Mouse (Mus musculus) kidney, postnatal 4 days (tissue): Measurements from ENCODE around the gene Kctd14.

Experiments
- DNase-seq, 2 experiments: peaks; one replicate each; pipeline ENCODE4 v3.0.0; 2021; ENCODE audit warnings: mixed read lengths in 2 of 2

The Kctd14 gene

GRCm38 (mm10) chr7:97446171-97446925, 4.8 kb upstream of the Kctd14 start:
- DNase-seq = peak; percentile 79 to 87

- no peak for DNase-seq
These were observed 4.0 kb upstream of the Kctd14 start for GRCm38 (mm10) chr7:97447050-97447531.

GRCm38 (mm10) chr7:97452196-97452595, 1.1 kb downstream of the Kctd14 start:
- DNase-seq = no peak

- peak; percentile 42 to 63 for DNase-seq
These were observed 2.2 kb downstream of the Kctd14 start for GRCm38 (mm10) chr7:97453141-97453921.

- DNase-seq = no peak
These were observed 3.7 kb downstream of the Kctd14 start for GRCm38 (mm10) chr7:97454795-97455194.

GRCm38 (mm10) chr7:97455577-97455976, 4.5 kb downstream of the Kctd14 start:
- DNase-seq = no peak

GRCm38 (mm10) chr7:97473001-97473400, 21.9 kb downstream of the Kctd14 start:
- no peak for DNase-seq

- no peak for DNase-seq
These were observed 28.2 kb downstream of the Kctd14 start for GRCm38 (mm10) chr7:97479349-97479748.

- DNase-seq = no peak
These were observed 29.2 kb downstream of the Kctd14 start for GRCm38 (mm10) chr7:97480290-97480689.

- DNase-seq = peak; percentile 92 to 94
These were observed 29.8 kb downstream of the Kctd14 start, which contains the start of gene Ints4 for GRCm38 (mm10) chr7:97480821-97481339. Gene Ints4, plus strand, starts transcription at chr7:97480956.

GRCm38 (mm10) chr7:97483378-97483777, 32.3 kb downstream of the Kctd14 start:
- no peak for DNase-seq

GRCm38 (mm10) chr7:97491157-97491556, 40.0 kb downstream of the Kctd14 start:
- DNase-seq = no peak

- DNase-seq = no peak
These were observed 41.3 kb downstream of the Kctd14 start for GRCm38 (mm10) chr7:97492420-97492819.

- DNase-seq = no peak
These were observed 43.9 kb downstream of the Kctd14 start for GRCm38 (mm10) chr7:97495052-97495451.

GRCm38 (mm10) chr7:97500555-97501209, 49.6 kb downstream of the Kctd14 start:
- DNase-seq = no peak
